In genomic region chr1:55966273-55966672, GRCm38 (mm10) we compare ENCODE assay signal across 18 mouse cellular contexts.
"Had no signal": no experiment of that assay in that cellular context is flagged by ENCODE, and none has a peak within 500 bp of the region (broad histone marks: within the 10 kb centered on the region; RNA-seq: fewer than 3 reads in every experiment).

No protein-coding gene starts in this region.

- H3K4me1 ChIP-seq: lung, embryonic 15.5 days; megakaryocyte, embryonic 14.5 days; midbrain, embryonic 13.5 days; midbrain, embryonic 15.5 days; neural tube, embryonic 12.5 days; stomach, embryonic 15.5 days had no signal

- H3K36me3 ChIP-seq: lung, embryonic 15.5 days; midbrain, embryonic 13.5 days; midbrain, embryonic 15.5 days; neural tube, embryonic 12.5 days; stomach, embryonic 15.5 days had no signal

- H3K4me2 ChIP-seq: lung, embryonic 15.5 days; midbrain, embryonic 11.5 days; midbrain, embryonic 13.5 days; midbrain, embryonic 15.5 days; neural tube, embryonic 12.5 days; stomach, embryonic 15.5 days had no signal

- H3K27ac ChIP-seq: lung, embryonic 15.5 days; macrophage; midbrain, embryonic 13.5 days; midbrain, embryonic 15.5 days; neural tube, embryonic 12.5 days; stomach, embryonic 15.5 days; stomach, postnatal 0 days had no signal

- H3K27me3 ChIP-seq: lung, embryonic 15.5 days; megakaryocyte, embryonic 14.5 days; midbrain, embryonic 13.5 days; neural tube, embryonic 12.5 days; stomach, embryonic 15.5 days had no signal

- H3K4me3 ChIP-seq: lung, embryonic 15.5 days; megakaryocyte, embryonic 14.5 days; midbrain, embryonic 13.5 days; midbrain, embryonic 15.5 days; neural tube, embryonic 12.5 days; stomach, embryonic 15.5 days had no signal

- DNase-seq: liver, postnatal 0 days; lung, adult 2 months; lung, postnatal 14 days; lung, postnatal 36 days; right cerebral cortex, postnatal 14 days; thymus, adult 2 months; thymus, postnatal 25 days; thymus, postnatal 4 days had no signal

- H3K9ac ChIP-seq: liver, postnatal 0 days; lung, embryonic 15.5 days; midbrain, embryonic 13.5 days; midbrain, embryonic 15.5 days; neural tube, embryonic 12.5 days; stomach, embryonic 15.5 days had no signal

- H3K9me3 ChIP-seq: lung, embryonic 15.5 days; midbrain, embryonic 13.5 days; midbrain, embryonic 15.5 days; neural tube, embryonic 12.5 days; stomach, embryonic 15.5 days had no signal

- ATAC-seq: liver, postnatal 0 days; lung, postnatal 0 days; midbrain, embryonic 13.5 days; midbrain, embryonic 15.5 days had no signal
